Mouse (Mus musculus): ENCODE measurements at regions not wholly inside any gene's neighbourhood (a gene's known extent, or its start where the extent isn't known, plus 50 kb on each side); places are given as distances from the start of the nearest gene placed in this dataset.
A peak's percentile ranks its signal among the peaks of the same experiment; 100 is the strongest.

DNA sequence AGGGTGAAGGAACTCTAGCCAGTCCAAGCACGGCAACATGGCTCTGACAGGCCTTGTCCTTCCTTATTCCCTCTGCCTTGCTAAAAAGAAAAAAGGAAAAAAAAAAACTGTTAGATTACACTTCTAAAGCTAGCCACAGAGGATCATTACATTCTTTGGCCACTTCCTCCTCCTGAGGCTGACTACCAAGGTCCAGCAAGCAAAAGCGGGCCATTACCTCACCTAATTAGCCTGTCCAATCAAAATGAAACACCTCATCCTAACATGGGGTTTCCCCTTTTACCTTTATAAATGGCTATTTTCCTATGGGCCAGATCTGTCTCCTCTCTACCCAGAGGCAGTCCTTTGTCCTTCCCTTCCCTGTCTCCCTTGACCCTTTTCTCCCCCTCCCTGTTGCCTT lies 102.2 kb downstream of the Pih1h3b start:
- Histone ChIP-seq H3K36me3 (no peaks in the 10 kb centered on the region), H3K9ac (no peak overlapping the region), H3K4me2 (replicated peaks) (no peak overlapping the region), H3K4me1 (no peaks in the 10 kb centered on the region), H3K27ac (no peak overlapping the region), H3K4me3 (no peak overlapping the region), H3K9me3 (no peaks in the 10 kb centered on the region), H3K27me3 (peaks cover 42% of the 10 kb centered on the region)
- WGBS = 66% methylated on average over 2 of the region's 2 CpGs
- no peak for ATAC-seq (ENCODE audit: low FRiP score, low read depth)

DNA sequence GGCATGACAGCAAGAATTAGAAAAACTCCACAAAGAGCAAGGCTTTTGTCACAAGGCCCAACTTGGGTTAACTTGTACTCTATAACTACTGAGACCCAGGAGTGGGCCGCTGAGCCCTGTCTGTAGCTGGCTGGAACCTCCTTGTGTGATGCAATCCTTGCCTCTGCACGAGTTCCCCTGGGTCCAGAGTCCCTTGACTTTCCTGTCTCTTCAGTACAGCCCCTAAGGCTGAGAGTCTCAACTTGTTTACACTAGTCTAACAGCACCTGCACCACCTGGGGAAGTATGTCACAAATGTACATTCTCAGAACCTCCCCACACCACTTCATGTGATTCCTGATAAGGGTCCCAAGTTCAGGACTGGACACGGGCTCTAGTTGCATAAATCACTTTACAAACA lies 103.3 kb downstream of the Pih1h3b start:
- Histone ChIP-seq H3K9me3 (no peaks in the 10 kb centered on the region), H3K27me3 (peaks cover 42% of the 10 kb centered on the region), H3K4me3 (no peak overlapping the region), H3K4me2 (replicated peaks) (no peak overlapping the region), H3K27ac (no peak overlapping the region), H3K9ac (no peak overlapping the region), H3K4me1 (no peaks in the 10 kb centered on the region), H3K36me3 (no peaks in the 10 kb centered on the region)
- no peak for ATAC-seq (ENCODE audit: low FRiP score, low read depth)
- 77% methylated on average over 3 of the region's 3 CpGs for WGBS

DNA sequence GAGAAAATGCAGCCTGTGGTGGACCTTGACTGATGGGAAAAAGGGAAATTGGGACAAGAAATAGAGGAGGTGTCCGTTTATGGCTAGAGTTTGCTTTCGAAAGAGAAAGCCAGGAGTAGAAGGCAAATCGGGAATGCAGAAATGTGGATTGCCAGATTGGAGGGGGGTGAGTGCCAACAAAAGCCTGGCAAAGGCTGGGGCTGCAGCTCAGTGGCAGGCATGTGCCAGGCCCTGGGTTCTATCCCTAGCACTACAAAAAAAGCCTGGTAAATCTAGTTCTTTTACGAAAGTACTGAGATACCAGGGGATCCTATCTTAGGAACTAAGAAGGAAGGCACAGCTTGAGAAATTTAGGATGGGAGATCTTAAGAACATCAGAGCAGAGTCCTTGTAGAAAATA lies 117.2 kb downstream of the Pih1h3b start:
- Histone ChIP-seq H3K4me2 (replicated peaks) (no peak overlapping the region), H3K9ac (no peak overlapping the region), H3K4me1 (no peaks in the 10 kb centered on the region), H3K27ac (no peak overlapping the region), H3K27me3 (peaks cover 50% of the 10 kb centered on the region; the same call in 1 of the 2 replicates), H3K4me3 (no peak overlapping the region), H3K9me3 (no peaks in the 10 kb centered on the region), H3K36me3 (no peaks in the 10 kb centered on the region)
- no peak for ATAC-seq (ENCODE audit: low FRiP score, low read depth)
- WGBS = 86% methylated on average over 4 of the region's 4 CpGs

GRCm38 (mm10) chrX:140183003-140183402 lies 120.3 kb downstream of the Pih1h3b start:
- Histone ChIP-seq H3K36me3 (no peaks in the 10 kb centered on the region), H3K4me2 (replicated peaks) (no peak overlapping the region), H3K9me3 (no peaks in the 10 kb centered on the region), H3K4me3 (no peak overlapping the region), H3K4me1 (no peaks in the 10 kb centered on the region), H3K9ac (no peak overlapping the region), H3K27ac (no peak overlapping the region), H3K27me3 (peaks cover 28% of the 10 kb centered on the region; the same call in 1 of the 2 replicates)
- no peak for ATAC-seq (ENCODE audit: low FRiP score, low read depth)
- WGBS = 92% methylated on average over 3 of the region's 3 CpGs

GRCm38 (mm10) chrX:140203676-140204075 lies 138.4 kb upstream of the Frmpd3 start:
- Histone ChIP-seq H3K4me3 (no peak overlapping the region), H3K36me3 (no peaks in the 10 kb centered on the region), H3K9ac (no peak overlapping the region), H3K4me2 (replicated peaks) (no peak overlapping the region), H3K27me3 (peaks cover 44% of the 10 kb centered on the region; the same call in 1 of the 2 replicates), H3K9me3 (no peaks in the 10 kb centered on the region), H3K27ac (no peak overlapping the region), H3K4me1 (no peaks in the 10 kb centered on the region)
- ATAC-seq (ENCODE audit: low FRiP score, low read depth) = no peak
- WGBS = 82% methylated on average over 3 of the region's 3 CpGs

- Histone ChIP-seq H3K9me3 (no peaks in the 10 kb centered on the region), H3K9ac (no peak overlapping the region), H3K4me3 (no peak overlapping the region), H3K36me3 (no peaks in the 10 kb centered on the region), H3K27ac (no peak overlapping the region), H3K27me3 (peaks cover 41% of the 10 kb centered on the region), H3K4me1 (no peaks in the 10 kb centered on the region), H3K4me2 (replicated peaks) (no peak overlapping the region)
- WGBS = 36% methylated on average over 3 of the region's 3 CpGs
- no peak for ATAC-seq (ENCODE audit: low FRiP score, low read depth)
Observed at GRCm38 (mm10) chrX:140208791-140209190, 133.3 kb upstream of the Frmpd3 start.

DNA sequence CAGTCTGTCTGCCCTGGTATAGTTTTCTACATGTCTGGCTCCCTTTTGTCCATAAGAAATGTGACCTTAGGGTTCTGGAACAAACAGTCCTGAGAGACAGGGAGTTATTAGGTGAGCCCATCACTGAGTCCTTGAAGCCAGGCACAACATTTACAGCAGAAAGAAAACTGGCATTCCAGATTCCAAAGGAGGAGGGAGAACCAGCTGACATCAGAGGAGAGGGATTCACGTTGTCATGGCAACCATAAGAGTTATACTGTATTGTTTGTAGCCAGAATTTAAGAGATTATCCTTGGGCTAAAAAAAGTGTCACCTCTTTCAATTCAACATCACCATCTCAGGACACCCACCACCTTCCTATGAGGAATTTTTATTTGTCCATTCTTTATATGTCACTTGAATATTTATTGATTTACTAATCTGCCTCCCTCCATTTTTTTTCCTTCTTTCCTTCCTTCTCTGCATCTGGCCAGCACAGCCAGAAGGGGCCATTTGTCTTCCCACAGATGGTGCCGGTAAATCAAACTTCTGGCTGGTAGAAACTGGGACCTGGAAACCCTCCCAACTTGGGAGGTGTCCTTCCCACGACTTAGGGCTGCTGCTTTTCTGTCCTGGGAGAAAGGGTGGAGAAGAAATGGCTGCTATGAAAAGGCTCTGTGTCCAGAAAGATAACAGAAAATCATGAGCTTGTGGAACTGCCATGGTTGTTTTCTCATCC lies 129.3 kb upstream of the Frmpd3 start:
- H3K9ac ChIP-seq = no peak overlapping the region
- no peak overlapping the region for H3K4me2 ChIP-seq (replicated peaks)
- H3K27me3 ChIP-seq = peaks cover 30% of the 10 kb centered on the region
- H3K36me3 ChIP-seq = no peaks in the 10 kb centered on the region
- H3K4me1 ChIP-seq = no peaks in the 10 kb centered on the region
- H3K9me3 ChIP-seq = no peaks in the 10 kb centered on the region
- no peak overlapping the region for H3K4me3 ChIP-seq
- no peak for ATAC-seq (ENCODE audit: low FRiP score, low read depth)
- H3K27ac ChIP-seq = no peak overlapping the region
- WGBS = 37% methylated on average over 3 of the region's 3 CpGs

- no peak overlapping the region for H3K27ac ChIP-seq
- no peaks in the 10 kb centered on the region for H3K4me1 ChIP-seq
- peaks cover 31% of the 10 kb centered on the region for H3K27me3 ChIP-seq
- H3K4me2 ChIP-seq (replicated peaks) = no peak overlapping the region
- no peaks in the 10 kb centered on the region for H3K36me3 ChIP-seq
- no peak overlapping the region for H3K4me3 ChIP-seq
- no peaks in the 10 kb centered on the region for H3K9me3 ChIP-seq
- no peak for ATAC-seq (ENCODE audit: low FRiP score, low read depth)
- 60% methylated on average over 4 of the region's 4 CpGs for WGBS
- H3K9ac ChIP-seq = no peak overlapping the region
Observed at GRCm38 (mm10) chrX:140214198-140214849, 127.7 kb upstream of the Frmpd3 start.

- H3K9me3 ChIP-seq = no peaks in the 10 kb centered on the region
- no peak for ATAC-seq (ENCODE audit: low FRiP score, low read depth)
- H3K9ac ChIP-seq = no peak overlapping the region
- 90% methylated on average over 4 of the region's 4 CpGs for WGBS
- H3K27me3 ChIP-seq = peaks cover 36% of the 10 kb centered on the region
- no peak overlapping the region for H3K27ac ChIP-seq
- H3K36me3 ChIP-seq = no peaks in the 10 kb centered on the region
- H3K4me3 ChIP-seq = no peak overlapping the region
- no peaks in the 10 kb centered on the region for H3K4me1 ChIP-seq
- no peak overlapping the region for H3K4me2 ChIP-seq (replicated peaks)
Observed at GRCm38 (mm10) chrX:140255790-140256189, 86.3 kb upstream of the Frmpd3 start.

- no peak overlapping the region for H3K4me3 ChIP-seq
- H3K27me3 ChIP-seq = peaks cover 73% of the 10 kb centered on the region
- H3K4me1 ChIP-seq = no peaks in the 10 kb centered on the region
- no peak overlapping the region for H3K27ac ChIP-seq
- WGBS = 67% methylated on average over 5 of the region's 5 CpGs
- ATAC-seq (ENCODE audit: low FRiP score, low read depth) = no peak
- no peak overlapping the region for H3K4me2 ChIP-seq (replicated peaks)
- no peaks in the 10 kb centered on the region for H3K9me3 ChIP-seq
- H3K9ac ChIP-seq = no peak overlapping the region
- H3K36me3 ChIP-seq = no peaks in the 10 kb centered on the region
Observed at GRCm38 (mm10) chrX:140269742-140270457, 72.2 kb upstream of the Frmpd3 start.

DNA sequence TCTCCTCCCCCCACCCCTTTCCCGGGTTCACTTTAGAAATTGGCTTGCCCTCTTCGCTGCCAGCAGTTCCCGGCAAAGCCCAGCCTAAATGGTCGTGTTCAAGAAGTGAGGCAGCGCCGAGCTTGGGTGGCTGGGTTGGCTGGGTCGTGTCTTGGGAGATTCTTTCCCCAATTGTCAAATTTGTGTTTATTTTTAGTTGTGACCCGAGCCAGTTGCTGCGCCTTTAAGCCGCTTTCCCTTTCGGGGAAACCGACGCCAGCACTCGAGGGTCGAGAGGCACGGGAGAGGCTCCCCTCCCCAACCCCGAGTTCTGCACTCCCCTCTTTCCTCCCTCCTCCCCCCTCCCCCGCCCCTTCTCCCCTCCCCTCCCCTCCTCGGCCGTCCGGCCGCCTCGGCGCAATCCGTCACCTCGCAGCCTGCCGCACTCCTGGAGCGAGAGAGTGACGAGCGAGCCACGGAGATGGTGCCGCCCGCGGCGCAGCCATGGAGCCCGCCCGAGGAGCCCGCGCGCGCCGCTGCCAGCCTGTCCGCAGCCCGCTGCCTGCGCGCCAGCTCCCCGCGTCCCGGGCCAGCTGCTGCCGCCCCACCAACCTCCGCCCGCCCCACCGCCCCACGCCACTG lies 64.6 kb upstream of the Frmpd3 start:
- H3K27ac ChIP-seq = no peak overlapping the region
- no peaks in the 10 kb centered on the region for H3K36me3 ChIP-seq
- H3K27me3 ChIP-seq = peaks cover 92% of the 10 kb centered on the region
- peak; percentile 68; the same call in 1 of the 2 replicates for ATAC-seq (ENCODE audit: low FRiP score, low read depth)
- peak overlapping the region; percentile 62 for H3K9ac ChIP-seq
- WGBS = 14% methylated on average over 33 of the region's 54 CpGs
- H3K4me2 ChIP-seq (replicated peaks) = peak overlapping the region; percentile 74
- no peaks in the 10 kb centered on the region for H3K9me3 ChIP-seq
- peak overlapping the region; percentile 55 for H3K4me3 ChIP-seq
- no peaks in the 10 kb centered on the region for H3K4me1 ChIP-seq
